ENCODE assay signal across 8 mouse cellular contexts in the genomic region with DNA sequence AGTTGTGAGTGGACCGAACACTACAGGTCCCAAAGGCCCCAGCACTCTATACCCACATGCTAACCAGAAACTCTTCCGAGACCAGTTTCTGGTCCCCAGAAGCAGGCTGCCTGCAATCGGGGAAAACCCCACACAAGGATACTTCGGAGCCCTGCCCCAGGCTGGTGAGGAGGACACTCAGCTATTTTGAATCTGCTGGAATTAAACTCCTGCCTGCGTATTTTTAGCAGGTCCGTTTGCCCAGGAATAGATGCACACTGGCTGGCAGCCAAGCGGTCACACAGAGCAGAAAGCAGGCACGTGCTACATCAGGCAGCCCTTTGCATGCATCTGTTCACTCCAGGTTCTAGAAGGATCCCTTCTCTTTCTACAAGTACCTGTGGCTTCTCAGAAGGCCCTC. TPM values are rescaled to one million over a fixed set of nuclear protein-coding genes. Genes with fewer than 3 reads are reported as not detected.
DNase-seq lines count a peak whose midpoint lies in the region; ATAC-seq and TF ChIP-seq lines count a peak whose summit lies in the region.

No protein-coding gene starts in this region.

- no peak overlapping the region for H3K9ac ChIP-seq in intestine, embryonic 15.5 days
- no peak overlapping the region for H3K9ac ChIP-seq in limb, embryonic 14.5 days (ENCODE audit: low read depth, low read length, severe bottlenecking)
- H3K9ac ChIP-seq in stomach, embryonic 16.5 days (ENCODE audit: low read length) = peak overlapping the region; percentile 11; the same call in 1 of the 2 replicates

- peaks cover 20% of the 10 kb centered on the region for H3K4me1 ChIP-seq in intestine, embryonic 15.5 days (replicated peaks)
- H3K4me1 ChIP-seq in limb, embryonic 14.5 days (ENCODE audit: control insufficient read depth, insufficient read depth, low read length) = peaks cover 25% of the 10 kb centered on the region
- peaks cover 24% of the 10 kb centered on the region for H3K4me1 ChIP-seq in stomach, embryonic 16.5 days (ENCODE audit: control insufficient read depth, insufficient read depth, low read length)

- peaks cover 9% of the 10 kb centered on the region for H3K36me3 ChIP-seq in intestine, embryonic 15.5 days
- peaks cover 14% of the 10 kb centered on the region; the same call in 1 of the 2 replicates for H3K36me3 ChIP-seq in limb, embryonic 14.5 days (ENCODE audit: control insufficient read depth, insufficient read depth, low read length)
- no peaks in the 10 kb centered on the region for H3K36me3 ChIP-seq in stomach, embryonic 16.5 days (ENCODE audit: control insufficient read depth, insufficient read depth, low read length)

- WGBS in intestine, embryonic 15.5 days = 58% methylated on average over 8 of the region's 8 CpGs
- WGBS in limb, embryonic 14.5 days = 47% methylated on average over 8 of the region's 8 CpGs
- WGBS in stomach, embryonic 16.5 days = 59% methylated on average over 8 of the region's 8 CpGs

- H3K4me3 ChIP-seq in gastrocnemius, adult 2 months = peak overlapping the region; percentile 57
- no peak overlapping the region for H3K4me3 ChIP-seq in intestine, embryonic 15.5 days (replicated peaks)
- no peak overlapping the region for H3K4me3 ChIP-seq in limb, embryonic 14.5 days (replicated peaks; ENCODE audit: low read length)
- no peak overlapping the region for H3K4me3 ChIP-seq in stomach, embryonic 16.5 days (replicated peaks; ENCODE audit: low read length)

- no peak for TF ChIP-seq CTCF in gastrocnemius, adult 2 months (IDR thresholded peaks at IDR 0.05)

- peak overlapping the region; percentile 91 for H3K27ac ChIP-seq in gastrocnemius, adult 2 months
- peak overlapping the region; percentile 64 for H3K27ac ChIP-seq in intestine, embryonic 15.5 days
- peak overlapping the region; percentile 48 for H3K27ac ChIP-seq in limb, embryonic 14.5 days (replicated peaks; ENCODE audit: low read depth, low read length)
- H3K27ac ChIP-seq in stomach, embryonic 16.5 days (ENCODE audit: low read length) = peak overlapping the region; percentile 81

- intact Hi-C loops in gastrocnemius, adult 2 months (cut with DNase I) = loop anchor here (5.0 kb wide), 2 partner anchors 53 to 108 kb away; partner anchors contain the start of gene Scpep1

- H3K4me2 ChIP-seq in intestine, embryonic 15.5 days (replicated peaks) = no peak overlapping the region
- H3K4me2 ChIP-seq in limb, embryonic 14.5 days (replicated peaks; ENCODE audit: low read depth, low read length, severe bottlenecking) = no peak overlapping the region
- no peak overlapping the region for H3K4me2 ChIP-seq in stomach, embryonic 16.5 days (ENCODE audit: low read depth, low read length)

- H3K9me3 ChIP-seq in intestine, embryonic 15.5 days = no peaks in the 10 kb centered on the region
- no peaks in the 10 kb centered on the region for H3K9me3 ChIP-seq in limb, embryonic 14.5 days (ENCODE audit: control insufficient read depth, low read length)
- no peaks in the 10 kb centered on the region for H3K9me3 ChIP-seq in stomach, embryonic 16.5 days (replicated peaks; ENCODE audit: control insufficient read depth, low read length)

- 0 out of 2 replicates have a peak, but pooled peaks have one; percentile 42 for ATAC-seq in intestine, embryonic 15.5 days
- ATAC-seq in limb, embryonic 14.5 days (ENCODE audit: low FRiP score, low read depth) = peak; percentile 42; the same call in 1 of the 2 replicates
- ATAC-seq in stomach, embryonic 16.5 days (ENCODE audit: insufficient read depth, low FRiP score) = 0 out of 2 replicates have a peak, but pooled peaks have one; percentile 26
- ATAC-seq in monocyte, adult 5-6 weeks (replicated peaks; ENCODE audit: insufficient number of reproducible peaks, low FRiP score, low TSS enrichment, poor library complexity, severe bottlenecking) = no peak

- DNase-seq in adrenal gland, adult (ENCODE audit: inconsistent age in 2 of 2, low spot score in 1 of 2) = peak; percentile 78 to 91
- DNase-seq in adrenal gland, postnatal 4 days (ENCODE audit: low spot score in 2 of 2) = no peak
- peak; percentile 83 for DNase-seq in adrenal gland, postnatal 14 days
- DNase-seq in gastrocnemius, adult 2 months = peak; percentile 92
- DNase-seq in limb, embryonic 14.5 days (ENCODE audit: low spot score) = peak; percentile 30

- TF ChIP-seq POLR2A in limb, embryonic 14.5 days (IDR thresholded peaks at IDR 0.05; ENCODE audit: borderline replicate concordance, extremely low read depth, insufficient read depth, insufficient read length) = no peak

- H3K27me3 ChIP-seq in intestine, embryonic 15.5 days (replicated peaks) = no peaks in the 10 kb centered on the region
- H3K27me3 ChIP-seq in limb, embryonic 14.5 days (ENCODE audit: control insufficient read depth, insufficient read depth, low read length) = no peaks in the 10 kb centered on the region
- no peaks in the 10 kb centered on the region for H3K27me3 ChIP-seq in stomach, embryonic 16.5 days (ENCODE audit: control insufficient read depth, insufficient read depth, low read length)

RNA-seq across cellular contexts. Expression of gene Akap1, which starts 15.1 kb away (rescaled TPM):
- total RNA-seq in adrenal gland, postnatal 4 days (2021) = 100 to 1,000 TPM in 1 of 2 experiments, 10 to 100 TPM in 1; 94.3 to 101 TPM
- total RNA-seq in adrenal gland, postnatal 14 days (2021) = 128 and 149 TPM in 2 replicates
- 10 to 100 TPM; 62.5 to 93.2 TPM for total RNA-seq in gastrocnemius, adult 2 months (2021)
- polyA plus RNA-seq in intestine, embryonic 15.5 days (2015; fragmentation: Nextera tagmentation; extraction: Ambion mirVana) = 27.8 and 28.3 TPM in 2 replicates
- polyA plus RNA-seq in limb, embryonic 14.5 days (2012; rRNA removed) = 31.4 and 33.5 TPM in 2 replicates
- 14.9 and 15.0 TPM in 2 replicates for polyA plus RNA-seq in limb, embryonic 14.5 days (2014; fragmentation: Nextera tagmentation; extraction: Ambion mirVana)
- 28.5 and 30.9 TPM in 2 replicates for polyA plus RNA-seq in stomach, embryonic 16.5 days (2015; fragmentation: Nextera tagmentation; extraction: Ambion mirVana)
- 0.38 to 2.7 TPM (median 1.2 TPM) in 3 replicates for total RNA-seq in monocyte, adult 5-6 weeks (2017)

Comparison
In these comparisons a context has a peak if more than half of its experiments do, and no peak if none do; other contexts are left out.
1. DNase-seq: peak in adrenal gland, adult (2 of 2), adrenal gland, postnatal 14 days (single experiment), gastrocnemius, adult 2 months (single experiment) and limb, embryonic 14.5 days (single experiment); none in adrenal gland, postnatal 4 days (0 of 2).
2. RNA of gene Akap1, which starts 15.1 kb away (total RNA-seq): 128 to 149 TPM in adrenal gland, postnatal 14 days, 94.3 to 101 TPM in adrenal gland, postnatal 4 days and 62.5 to 93.2 TPM in gastrocnemius, adult 2 months; 0.38 to 2.7 TPM in monocyte, adult 5-6 weeks; every median in the first group is over 10 times any median in the second.
3. Peak in every context shown above with its lines, with median percentiles within 50 percentile points of each other: H3K27ac ChIP-seq.